Mouse (Mus musculus) small intestine, adult 2 months (tissue): ENCODE results near the gene Mrm2. TPM values are rescaled to one million over a fixed set of nuclear protein-coding genes. Genes with fewer than 3 reads are reported as not detected.

Experiments used
- H3K27ac ChIP-seq: fragments of 200-500 bp; 2 replicates; pipeline ENCODE4 v1.5.1; 2012; ENCODE audit warnings: low read depth, low read length, control low read depth, inconsistent platforms; ENCODE audit not compliant: insufficient read depth
- H3K27me3 ChIP-seq: fragments of 200-500 bp; 2 replicates; pipeline ENCODE4 v1.6.1; 2012; ENCODE audit warnings: mild to moderate bottlenecking, moderate library complexity, low read length, inconsistent platforms; ENCODE audit not compliant: control insufficient read depth, insufficient read depth
- H3K36me3 ChIP-seq: fragments of 200-500 bp; 2 replicates; pipeline ENCODE4 v1.6.1; 2012; ENCODE audit warnings: mild to moderate bottlenecking, low read length, control low read depth, inconsistent platforms; ENCODE audit not compliant: control insufficient read depth, insufficient read depth
- H3K4me1 ChIP-seq: fragments of 200-500 bp; 2 replicates; pipeline ENCODE4 v1.6.1; 2012; ENCODE audit warnings: low read length, inconsistent platforms, mixed read lengths; ENCODE audit not compliant: control insufficient read depth, insufficient read depth, insufficient read length
- H3K4me3 ChIP-seq: fragments of 200-500 bp; 2 replicates; pipeline ENCODE4 v1.5.1; 2012; ENCODE audit warnings: low read depth, mild to moderate bottlenecking, control low read depth, inconsistent platforms, low read length, moderate library complexity
- CTCF ChIP-seq: fragments of 200-500 bp; IDR thresholded peaks from 2 replicates; pipeline ENCODE4 v1.5.1; 2012; ENCODE audit warnings: low read depth, mild to moderate bottlenecking, control low read depth, inconsistent platforms, low read length, moderate library complexity, mixed read lengths; ENCODE audit not compliant: insufficient replicate concordance, insufficient read length; ENCODE audit errors: extremely low read depth
- POLR2A ChIP-seq: fragments of 200-500 bp; IDR thresholded peaks from 2 replicates; pipeline ENCODE4 v1.6.1; 2012; ENCODE audit warnings: low read depth, mild to moderate bottlenecking, control low read depth, inconsistent platforms, low read length, moderate library complexity
- WGBS: fragments of 180-500 bp; shearing (Covaris S2); methylation state at CpG from one replicate; pipeline ENCODE4 v1.1.7; 2018; 5-methylcytosine and 5-hydroxymethylcytosine counted together
- polyA plus RNA-seq: library from polyadenylated mRNA; depleted of rRNA; stranded (reverse); fragments of >200 nt; gene quantifications from 2 replicates; pipeline ENCODE4 v1.2.3, GENCODE M21; 2012

Mrm2 gene
- polyA plus RNA-seq, 1 experiment, result 4.3 TPM

DNA sequence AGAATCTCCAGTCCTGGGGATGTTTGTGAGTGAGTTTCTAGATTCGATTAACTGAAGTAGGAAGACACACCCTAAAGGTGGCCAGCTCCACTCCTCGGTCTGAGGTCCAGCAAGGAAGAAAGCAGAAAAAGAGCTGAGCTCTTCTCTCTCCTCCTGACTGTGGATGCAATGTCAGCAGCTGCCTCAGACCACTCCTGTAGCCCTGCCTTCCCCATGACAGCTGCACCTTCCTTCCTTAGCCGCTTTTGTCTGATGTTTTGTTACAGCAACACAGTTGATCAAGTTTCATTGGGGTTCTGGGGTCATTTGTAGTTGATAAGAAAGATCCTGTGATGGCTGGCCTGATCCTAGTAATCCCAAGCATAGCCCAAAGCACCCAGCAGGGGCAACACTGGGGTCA, 25.8 kb upstream of the Mrm2 start:
- H3K36me3 ChIP-seq, result peaks cover 12% of the 10 kb centered on the region
- WGBS, result 89% methylated on average over 3 of the region's 3 CpGs

DNA sequence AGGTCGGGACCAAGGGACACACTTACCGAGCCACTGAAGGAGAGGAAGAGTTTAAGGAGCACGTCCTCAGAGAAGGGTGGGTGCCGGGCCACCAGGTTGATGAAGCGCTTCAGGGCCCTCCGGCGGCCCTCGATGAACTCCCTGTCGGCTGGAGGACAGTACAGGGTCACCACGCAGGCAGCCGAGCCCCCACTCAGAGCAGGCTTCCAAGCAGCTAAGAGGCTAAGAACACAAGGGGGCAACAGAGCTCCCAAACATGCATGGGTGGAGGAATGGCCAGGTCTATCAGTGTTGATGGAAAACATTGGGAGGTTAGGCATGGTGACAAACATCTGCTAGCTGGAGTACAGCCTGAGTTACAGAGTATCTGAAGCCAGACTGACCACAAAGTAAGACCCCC, 24.2 kb upstream of the Mrm2 start:
- H3K27me3 ChIP-seq, result no peaks in the 10 kb centered on the region
- H3K36me3 ChIP-seq, result peaks cover 15% of the 10 kb centered on the region
- no peak overlapping the region for H3K4me3 ChIP-seq
- no peak for TF ChIP-seq POLR2A
- TF ChIP-seq CTCF, result no peak
- no peak overlapping the region for H3K27ac ChIP-seq
- WGBS, result 91% methylated on average over 11 of the region's 11 CpGs
- H3K4me1 ChIP-seq, result no peaks in the 10 kb centered on the region

More for the DNA sequence above, 25.8 kb upstream of the Mrm2 start:
- Histone ChIP-seq H3K27me3 (no peaks in the 10 kb centered on the region), H3K27ac (no peak overlapping the region), H3K4me3 (no peak overlapping the region), H3K4me1 (no peaks in the 10 kb centered on the region)
- TF ChIP-seq POLR2A, result no peak
- no peak for TF ChIP-seq CTCF

DNA sequence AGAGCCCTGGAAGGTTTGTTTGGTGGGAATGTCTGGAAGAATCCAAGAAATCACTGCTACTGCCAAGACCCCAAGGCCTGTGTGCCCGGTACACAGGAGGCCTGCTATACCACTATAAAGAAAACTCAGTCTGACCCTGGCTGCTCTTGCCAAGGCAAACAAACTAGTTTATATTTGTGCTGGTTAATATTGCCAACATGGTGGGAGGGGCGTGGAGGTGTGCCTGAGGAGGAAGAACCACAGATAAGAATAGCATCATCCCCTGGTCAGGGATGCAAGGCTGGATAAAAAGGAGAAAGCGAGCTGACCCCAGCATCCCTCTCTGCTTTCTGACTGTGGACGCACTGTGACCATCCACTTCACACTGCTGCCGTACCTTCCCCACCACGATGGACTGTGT, 20.7 kb upstream of the Mrm2 start:
- TF ChIP-seq CTCF, result no peak
- TF ChIP-seq POLR2A, result no peak
- Histone ChIP-seq H3K36me3 (peaks cover 11% of the 10 kb centered on the region), H3K4me1 (no peaks in the 10 kb centered on the region), H3K27ac (no peak overlapping the region), H3K27me3 (no peaks in the 10 kb centered on the region), H3K4me3 (no peak overlapping the region)
- 94% methylated on average over 6 of the region's 6 CpGs for WGBS

DNA sequence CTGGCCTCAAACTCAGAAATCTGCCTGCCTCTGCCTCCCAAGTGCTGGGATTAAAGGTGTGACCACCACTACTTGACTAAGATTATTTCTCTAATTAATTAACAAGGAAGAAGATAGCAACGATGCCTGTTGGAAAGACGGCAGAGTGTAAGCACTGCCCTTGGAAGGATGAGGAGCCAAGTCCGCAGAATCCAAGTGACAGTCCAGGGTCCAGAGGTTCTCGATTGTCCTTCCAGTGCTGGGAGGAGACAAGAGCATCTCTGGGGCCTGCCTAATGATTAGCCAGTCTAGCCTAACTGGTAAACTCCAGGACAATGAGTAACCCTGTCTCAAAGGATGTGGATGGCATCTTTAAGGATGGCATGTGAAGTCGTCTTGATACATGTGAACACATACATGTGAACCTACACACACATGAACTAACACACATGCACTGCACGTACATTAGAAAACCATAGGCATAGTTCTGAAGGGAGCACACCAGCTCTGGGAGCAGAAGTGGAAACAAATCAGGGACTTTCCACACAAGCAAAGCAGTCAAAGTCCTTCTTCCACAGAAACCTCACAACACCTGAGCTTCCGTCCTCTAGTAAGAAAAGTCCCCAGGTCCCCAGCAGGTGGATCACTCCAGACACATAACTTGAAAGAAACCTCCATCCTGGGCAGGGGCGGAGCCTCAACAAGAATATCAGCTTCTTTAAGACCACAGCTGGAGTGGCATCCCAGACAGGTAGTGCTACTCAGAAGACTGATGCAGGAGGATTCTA, 19.2 kb upstream of the Mrm2 start:
- Histone ChIP-seq H3K36me3 (peaks cover 10% of the 10 kb centered on the region), H3K27ac (no peak overlapping the region), H3K4me1 (no peaks in the 10 kb centered on the region), H3K27me3 (no peaks in the 10 kb centered on the region), H3K4me3 (no peak overlapping the region)
- TF ChIP-seq POLR2A (no peak), CTCF (no peak)
- WGBS, result 85% methylated on average over 8 of the region's 8 CpGs

DNA sequence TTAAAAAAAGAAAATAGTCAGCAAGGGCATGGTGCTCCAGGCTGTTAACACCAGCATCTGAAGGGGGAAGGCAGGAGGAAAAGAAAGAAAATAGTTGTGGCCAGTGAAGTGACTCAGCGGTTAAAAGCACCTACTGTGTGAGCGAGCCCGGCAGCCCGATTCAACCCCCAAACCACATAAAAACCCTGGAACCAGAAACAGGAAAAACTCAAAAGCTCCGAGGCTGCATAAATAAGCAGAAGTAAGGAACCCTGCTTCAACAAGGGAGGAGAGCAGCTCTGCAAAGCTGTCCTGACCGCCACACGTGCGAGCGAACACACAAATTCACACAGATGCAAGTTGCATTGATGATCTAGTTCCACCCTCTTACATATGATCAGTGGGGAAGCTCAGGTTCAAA, 18.2 kb upstream of the Mrm2 start:
- peaks cover 8% of the 10 kb centered on the region; the same call in 1 of the 2 replicates for H3K36me3 ChIP-seq
- H3K27ac ChIP-seq, result no peak overlapping the region

DNA sequence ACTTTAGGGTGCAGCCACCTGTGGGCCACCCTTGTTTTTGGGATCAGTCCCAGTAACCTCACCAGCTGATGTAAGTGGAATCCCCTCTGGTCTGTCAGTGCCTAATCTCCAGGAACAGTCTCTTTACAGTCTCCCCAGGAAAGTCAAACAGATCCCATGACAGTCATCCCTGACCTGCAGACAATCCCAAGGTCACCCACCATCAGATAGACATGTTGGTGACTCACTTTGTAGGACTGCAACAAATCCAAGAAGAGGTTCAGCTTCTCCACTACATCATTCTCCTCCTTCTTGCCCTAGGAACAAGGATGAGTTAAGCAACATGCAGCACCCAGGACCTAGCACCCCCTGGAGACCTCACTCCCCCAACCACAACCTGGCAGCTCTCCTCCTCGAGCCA, 14.4 kb upstream of the Mrm2 start:
- H3K27me3 ChIP-seq, result no peaks in the 10 kb centered on the region
- WGBS, result 88% methylated on average over 1 of the region's 1 CpGs
- H3K4me1 ChIP-seq, result no peaks in the 10 kb centered on the region
- no peak overlapping the region for H3K27ac ChIP-seq
- H3K4me3 ChIP-seq, result no peak overlapping the region
- TF ChIP-seq CTCF (no peak), POLR2A (no peak)
- H3K36me3 ChIP-seq, result no peaks in the 10 kb centered on the region; the same call in 1 of the 2 replicates

More for the DNA sequence above, 18.2 kb upstream of the Mrm2 start:
- TF ChIP-seq CTCF, result no peak
- TF ChIP-seq POLR2A, result no peak
- Histone ChIP-seq H3K27me3 (no peaks in the 10 kb centered on the region), H3K4me3 (no peak overlapping the region), H3K4me1 (no peaks in the 10 kb centered on the region)
- WGBS, result 78% methylated on average over 9 of the region's 9 CpGs

DNA sequence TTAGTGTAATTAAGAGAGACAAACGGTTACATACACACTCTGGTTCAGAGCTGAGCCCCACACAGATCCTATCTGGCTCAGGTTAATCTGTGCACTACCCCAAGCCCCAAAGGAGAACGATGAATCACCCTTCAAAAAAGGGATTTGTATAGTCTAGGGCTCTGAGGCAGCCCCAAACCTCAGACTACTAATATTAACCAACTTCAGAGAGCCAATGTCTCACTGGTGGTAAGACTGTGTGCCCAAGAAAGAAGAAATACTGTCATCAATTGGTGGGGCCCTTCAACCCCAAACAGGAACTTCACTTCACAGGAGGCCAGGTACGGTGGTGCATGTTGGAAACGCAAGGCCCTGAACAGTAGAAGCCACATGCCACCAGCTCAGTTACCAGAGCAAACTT, 13.5 kb upstream of the Mrm2 start:
- WGBS, result 82% methylated on average over 4 of the region's 4 CpGs
- TF ChIP-seq POLR2A (no peak), CTCF (no peak)
- no peaks in the 10 kb centered on the region for H3K27me3 ChIP-seq
- no peak overlapping the region for H3K27ac ChIP-seq
- H3K4me1 ChIP-seq, result no peaks in the 10 kb centered on the region
- H3K36me3 ChIP-seq, result no peaks in the 10 kb centered on the region; the same call in 1 of the 2 replicates
- no peak overlapping the region for H3K4me3 ChIP-seq
